Mouse (Mus musculus): ENCODE results near the gene Sun3.
A peak's percentile ranks its signal among the peaks of the same experiment; 100 is the strongest.

The Sun3 gene

DNA sequence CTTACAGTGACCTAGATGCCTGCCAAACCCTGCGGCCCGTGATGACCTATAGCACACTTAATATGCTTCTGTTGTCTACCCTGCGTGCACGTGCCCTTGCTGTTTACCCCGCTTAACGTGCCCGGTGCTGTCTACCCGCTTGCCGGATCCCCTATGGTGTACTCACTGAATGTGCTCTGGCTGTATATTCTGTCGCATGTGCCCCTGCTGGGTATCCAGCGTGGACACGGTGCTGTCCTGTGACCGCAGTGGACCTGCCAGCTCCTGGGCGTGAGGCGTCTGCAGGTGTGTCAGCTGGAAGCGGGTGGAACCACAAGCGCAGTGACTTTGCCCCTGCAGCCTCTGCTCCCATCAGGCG, at the start of gene Sun3:
TSS of gene Sun3 (minus strand) at position 289 of the 358 bp plus-strand sequence.
- no peak for DNase-seq (ENCODE audit: low spot score in 2 of 2)

DNA sequence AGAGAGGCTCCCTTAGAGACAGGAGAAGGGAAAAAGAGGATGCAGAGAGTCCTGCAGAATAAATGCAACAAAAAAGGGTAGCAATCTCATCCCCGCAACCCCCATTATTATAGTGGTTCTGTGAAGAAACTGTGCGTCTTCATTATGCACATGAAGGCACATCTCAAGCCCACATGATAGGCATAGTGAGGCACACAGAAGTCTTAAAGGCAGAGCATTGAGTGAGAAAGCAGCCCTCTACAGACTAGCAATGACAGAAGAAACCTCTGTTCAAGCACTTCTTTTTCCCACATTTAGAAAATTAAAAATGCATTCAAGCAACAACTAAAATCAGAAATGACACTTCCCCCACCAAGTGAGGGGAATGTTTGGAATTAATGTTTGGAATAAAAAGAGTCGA, 27.7 kb upstream of the Sun3 start:
- no peak for DNase-seq (ENCODE audit: low spot score in 2 of 2)

DNA sequence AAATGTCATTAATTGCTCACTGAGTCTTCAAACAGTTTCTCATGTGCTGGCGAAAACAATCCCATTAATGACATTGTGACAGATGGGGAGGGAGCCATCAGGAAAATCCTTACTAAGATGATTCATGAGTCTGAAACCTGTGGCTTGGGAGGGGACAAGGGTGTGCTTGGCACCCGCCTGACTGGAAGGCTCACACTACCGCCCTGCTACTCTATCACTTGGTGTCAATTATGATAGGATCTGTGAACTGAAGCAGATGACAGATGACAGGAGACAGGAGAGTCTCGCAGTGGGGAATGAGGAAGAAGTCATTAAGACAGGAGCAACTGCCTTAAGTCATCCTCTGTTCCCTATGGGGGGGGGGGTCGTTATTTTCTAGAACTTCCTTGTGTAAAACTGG, 11.7 kb upstream of the Sun3 start:
- no peak for DNase-seq (ENCODE audit: low spot score in 2 of 2)

DNA sequence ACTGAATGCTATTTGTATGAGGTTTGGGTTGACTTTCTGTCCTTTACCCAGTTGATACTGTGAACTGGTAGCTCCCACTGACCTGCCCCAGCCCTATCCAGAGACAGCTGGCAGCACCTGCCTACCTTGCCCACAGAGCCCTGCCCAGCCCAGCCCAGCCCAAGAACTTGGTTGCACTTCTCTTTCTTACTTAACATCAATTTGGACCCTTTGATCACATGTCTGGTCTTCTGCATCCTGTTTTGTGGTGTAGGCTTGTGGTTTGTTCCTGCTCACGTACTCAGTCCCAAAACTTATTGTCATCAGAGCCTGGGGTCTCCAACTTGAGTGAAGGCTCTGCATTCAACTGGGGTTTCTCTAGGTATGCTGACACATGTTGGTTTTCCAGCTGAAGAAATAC, 11.2 kb upstream of the Sun3 start:
- no peak for DNase-seq (ENCODE audit: low spot score in 2 of 2)

DNA sequence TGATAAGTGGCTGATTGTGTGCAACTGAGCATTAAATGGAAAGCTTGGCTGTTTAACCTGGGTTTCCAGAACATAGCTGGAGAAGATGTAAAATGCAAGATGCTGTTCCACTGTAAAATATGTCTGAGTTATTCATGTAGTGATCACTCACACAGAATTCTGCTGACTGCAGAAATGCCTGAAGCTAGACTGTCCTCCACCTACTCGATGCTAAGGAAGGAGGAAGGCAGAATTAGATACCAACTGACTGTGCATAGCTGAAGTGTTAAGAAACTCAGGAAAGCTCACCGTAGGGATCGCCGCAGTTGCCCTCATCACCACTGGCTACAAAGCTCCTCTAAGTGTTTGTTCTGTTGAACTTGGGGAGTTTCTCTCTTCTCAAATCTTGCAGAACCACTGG, 8.9 kb upstream of the Sun3 start:
- no peak for DNase-seq (ENCODE audit: low spot score in 2 of 2)

DNA sequence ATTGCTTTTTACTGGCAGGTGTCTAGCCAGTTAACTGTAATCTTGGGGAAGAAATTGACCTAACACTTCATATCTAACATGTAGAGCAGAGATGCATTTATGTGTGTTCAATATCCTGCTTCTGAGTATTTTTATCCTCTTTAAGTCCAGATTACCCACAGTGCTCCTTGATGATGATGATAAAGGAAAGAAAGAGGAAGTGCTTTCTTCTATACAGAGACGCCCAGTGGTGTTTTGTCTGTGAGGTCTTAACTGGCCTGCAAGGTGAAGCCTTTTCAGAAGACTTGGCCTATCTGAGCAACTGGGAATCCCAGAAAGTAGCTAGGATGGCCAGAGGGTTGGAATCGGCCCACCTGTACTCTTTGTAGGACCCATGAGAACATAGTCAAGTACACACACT, 8.1 kb upstream of the Sun3 start:
- no peak for DNase-seq (ENCODE audit: low spot score in 2 of 2)

DNA sequence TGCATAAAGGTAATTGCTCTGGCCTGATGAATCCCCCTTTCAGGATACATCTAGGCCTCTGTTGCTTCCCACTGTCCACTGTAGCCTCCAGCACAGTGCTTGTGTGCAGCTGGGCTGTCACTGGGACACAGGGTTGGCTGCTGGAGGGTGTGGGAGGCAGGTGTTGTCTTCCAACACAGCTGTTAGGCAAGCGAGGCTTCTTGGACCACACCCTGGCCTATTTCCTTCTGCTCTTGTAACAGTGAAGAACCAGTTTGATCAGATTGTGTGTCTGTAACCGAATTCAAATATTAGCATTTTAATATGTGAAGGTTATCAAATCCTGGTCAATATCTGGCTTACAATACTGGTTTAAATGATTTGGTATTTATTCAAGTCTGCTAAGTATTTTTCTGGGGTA, 3.1 kb upstream of the Sun3 start:
- DNase-seq (ENCODE audit: low spot score in 2 of 2): no peak

DNA sequence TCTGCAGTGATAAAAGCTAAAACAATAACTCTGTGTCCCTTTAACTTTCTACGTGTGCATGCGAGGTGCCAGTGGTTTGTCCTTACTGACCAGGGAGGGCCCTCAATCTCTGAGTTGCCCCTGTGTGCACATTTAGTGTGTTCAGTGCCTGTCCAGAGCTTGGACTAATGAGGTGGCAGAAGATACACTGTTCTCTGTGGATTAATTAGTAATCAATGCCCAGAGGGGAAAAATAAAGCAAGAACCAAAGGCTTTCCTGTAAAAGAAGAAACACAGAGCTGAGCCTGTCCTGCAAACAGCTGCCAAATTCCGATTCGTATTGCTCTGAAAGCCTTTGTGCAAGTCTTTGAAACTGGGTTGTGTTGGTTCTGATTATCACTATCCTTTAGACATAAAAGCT, 1.4 kb upstream of the Sun3 start:
- DNase-seq (ENCODE audit: low spot score in 2 of 2): no peak

DNA sequence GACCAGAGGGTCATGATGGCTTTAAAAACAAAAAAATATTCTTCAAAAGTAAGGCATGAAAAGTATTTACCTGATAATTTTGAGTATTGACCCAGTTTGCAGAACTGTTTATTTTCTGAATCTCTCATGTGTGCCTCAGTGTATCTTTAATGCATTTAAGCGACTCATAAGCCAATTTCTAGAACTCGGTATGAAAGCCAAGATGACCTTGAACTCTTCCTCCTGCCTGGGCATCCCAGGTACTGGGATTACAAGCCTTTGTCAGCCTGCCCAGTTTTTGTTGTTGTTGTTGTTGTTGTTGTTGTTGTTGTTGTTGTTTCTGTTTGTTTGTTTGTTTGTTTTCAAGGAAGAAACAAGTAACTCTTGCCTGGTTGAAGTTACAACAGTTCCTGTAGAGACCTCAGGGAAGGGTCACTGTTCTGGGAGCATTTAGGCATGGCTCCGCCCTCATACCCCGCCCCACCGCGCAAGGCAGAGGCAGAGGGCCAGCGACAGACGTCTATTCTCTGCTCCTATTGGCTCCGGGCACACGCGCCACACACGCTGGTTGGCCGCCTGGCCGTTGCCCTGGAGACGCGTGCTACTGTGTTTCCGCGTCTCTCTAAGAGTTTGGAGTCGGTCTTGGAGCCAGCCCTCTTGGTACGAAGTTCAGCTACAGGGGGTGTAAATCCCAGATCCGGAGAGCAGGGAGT, 634 bp downstream of the Sun3 start, which contains the start of gene Gm11992:
TSS of gene Gm11992 (plus strand) at position 584 of the 692 bp plus-strand sequence.
- peak; percentile 42 to 68 for DNase-seq (ENCODE audit: low spot score in 2 of 2)

DNA sequence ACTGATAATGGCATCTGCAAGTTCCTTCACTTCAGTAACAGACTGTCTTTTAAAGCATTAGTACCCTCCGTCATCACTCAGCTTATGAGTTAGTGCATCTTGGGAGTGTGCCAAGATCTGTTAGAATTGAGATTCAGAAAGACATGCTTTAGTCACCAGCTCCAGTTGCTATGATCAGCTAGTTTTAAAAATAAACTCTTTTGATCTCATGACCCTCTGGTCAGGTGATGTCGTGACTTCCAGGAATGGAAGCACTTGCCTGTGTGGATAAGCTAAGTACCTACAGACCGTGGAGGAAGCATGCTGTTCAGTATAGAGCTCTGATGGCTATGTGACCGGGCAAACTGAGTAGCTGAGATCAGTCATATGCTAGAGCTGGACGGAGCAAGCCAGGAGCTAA, 1.7 kb downstream of the Sun3 start:
- DNase-seq (ENCODE audit: low spot score in 2 of 2): no peak

DNA sequence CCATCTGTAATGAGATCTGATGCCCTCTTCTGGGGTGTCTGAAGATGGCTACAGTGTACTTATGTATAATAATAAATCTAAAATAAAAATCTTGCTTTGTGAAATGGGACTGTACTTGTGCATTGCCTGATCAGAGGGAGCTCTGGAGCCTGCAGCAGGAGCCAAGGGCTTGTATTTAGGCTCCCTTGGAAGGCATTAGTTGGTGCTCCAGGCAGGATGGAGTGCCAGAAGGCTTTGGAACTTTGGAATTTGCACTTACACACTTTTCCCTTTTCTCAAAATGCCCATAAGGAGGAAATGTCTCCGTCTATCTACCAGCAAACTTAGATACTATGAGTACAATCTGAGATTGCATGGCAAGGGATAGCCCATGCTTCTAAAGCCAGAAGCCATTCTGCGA, 2.2 kb downstream of the Sun3 start:
- DNase-seq (ENCODE audit: low spot score in 2 of 2): no peak

DNA sequence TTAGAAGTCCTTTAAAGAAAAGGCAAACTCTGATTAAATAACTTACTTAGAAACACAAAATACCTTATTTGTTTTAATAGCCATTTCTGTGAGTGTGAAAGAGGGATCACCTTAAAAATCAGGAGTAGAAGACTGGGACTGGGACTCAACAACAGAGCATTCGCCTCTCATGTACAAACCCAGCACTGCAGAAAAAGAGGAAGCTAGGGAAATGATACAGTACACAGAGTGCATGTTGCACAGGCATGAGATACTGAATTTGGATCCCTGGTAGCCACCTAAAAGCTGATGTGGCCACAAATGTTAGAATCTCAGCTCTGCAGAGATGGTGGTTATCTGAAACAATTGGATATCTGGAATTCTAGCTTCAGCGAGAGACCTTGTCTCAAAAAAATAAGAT, 17.3 kb downstream of the Sun3 start:
- no peak for DNase-seq (ENCODE audit: low spot score in 2 of 2)

DNA sequence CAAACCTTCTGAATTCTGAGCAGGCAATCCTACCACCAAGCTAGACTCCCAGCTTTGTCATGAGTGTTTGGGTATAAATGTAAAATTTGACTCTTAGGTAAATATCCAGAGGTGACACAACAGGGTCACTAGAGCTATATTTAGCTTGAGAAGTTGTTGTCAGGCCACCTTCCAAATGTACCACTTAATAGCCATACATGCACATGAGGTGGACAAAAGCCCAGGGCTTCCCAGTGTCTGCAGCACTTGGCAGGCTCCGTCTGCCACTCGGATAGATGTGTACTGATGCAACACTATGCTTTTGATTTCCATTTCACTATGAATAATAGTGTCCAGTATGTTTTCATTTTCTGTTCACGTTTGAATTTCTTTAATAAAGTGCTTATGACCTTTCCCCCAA, 23.6 kb downstream of the Sun3 start:
- no peak for DNase-seq (ENCODE audit: low spot score in 2 of 2)

DNA sequence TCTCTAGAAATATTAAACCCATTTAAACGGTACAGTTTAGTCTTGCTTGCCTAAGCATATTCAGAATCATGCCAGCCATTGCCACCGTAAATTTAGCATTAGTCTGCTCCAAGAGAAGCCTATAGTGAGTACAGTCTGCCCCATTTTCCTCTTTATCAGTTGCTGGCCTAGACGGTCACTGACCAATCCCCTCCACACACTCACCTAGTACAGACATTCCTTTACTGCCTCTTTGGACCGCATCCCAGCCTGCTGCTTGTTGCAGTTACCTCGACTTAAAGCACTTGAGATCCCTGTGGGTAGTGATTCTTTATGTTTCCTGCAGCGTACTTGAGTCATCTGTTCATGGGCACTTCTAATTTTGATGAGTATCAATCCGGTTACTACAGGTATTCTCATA, 24.0 kb downstream of the Sun3 start:
- no peak for DNase-seq (ENCODE audit: low spot score in 2 of 2)

DNA sequence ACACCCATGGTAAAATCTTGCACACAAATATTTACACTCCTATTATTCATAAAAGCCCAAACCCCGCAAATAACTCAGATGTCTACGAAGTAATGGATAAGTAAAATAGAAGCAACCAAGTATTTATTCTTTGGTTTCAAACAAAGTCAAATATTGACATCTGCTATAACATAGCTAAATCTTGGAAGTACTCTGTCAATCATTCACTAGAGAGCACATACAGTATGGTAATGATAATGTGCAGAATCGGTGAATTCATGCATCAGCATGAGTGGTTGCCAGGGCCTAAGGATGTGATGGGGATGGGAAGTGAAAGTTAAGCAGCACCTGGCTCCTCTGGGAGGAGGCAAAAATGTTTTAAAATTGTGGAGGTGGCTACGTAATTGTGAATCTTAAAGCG, 28.6 kb downstream of the Sun3 start:
- no peak for DNase-seq (ENCODE audit: low spot score in 2 of 2)

DNA sequence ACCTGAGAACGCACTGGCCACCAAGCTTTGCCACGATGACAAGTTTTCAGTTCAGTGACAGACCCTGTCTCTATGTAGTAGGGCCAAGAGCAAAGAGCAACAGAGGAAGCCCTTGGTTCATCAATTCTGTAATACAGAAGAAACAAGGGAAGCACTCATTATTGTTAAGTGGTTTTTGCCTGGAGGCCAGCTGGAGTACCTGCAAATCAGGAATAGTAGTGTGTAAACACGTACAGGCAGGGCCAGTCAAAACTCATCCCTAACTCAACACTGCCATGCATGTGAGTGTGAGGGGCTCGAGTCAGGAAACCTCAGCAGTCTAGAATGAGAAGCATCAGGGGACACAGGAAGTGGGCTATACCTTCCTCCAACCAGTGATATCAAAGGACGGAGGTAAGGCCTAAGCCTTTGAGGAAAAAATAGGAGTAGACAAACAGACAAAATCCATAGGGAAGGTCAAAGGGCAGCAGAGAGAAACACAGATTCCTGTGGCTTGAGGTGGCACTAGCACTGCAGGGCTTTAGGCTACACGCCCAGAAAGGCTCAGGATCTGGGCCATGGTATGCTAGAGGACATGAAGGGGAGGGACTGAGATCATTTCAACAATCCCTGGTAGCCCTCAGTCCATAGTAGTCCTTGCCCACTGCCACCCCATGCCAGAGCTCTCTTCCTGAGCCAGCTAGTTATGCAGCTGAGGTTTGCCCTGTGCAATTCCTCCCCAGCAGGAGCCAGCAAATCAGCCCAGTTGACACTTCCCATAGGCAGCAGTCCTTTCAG, 30.1 kb downstream of the Sun3 start:
- no peak for DNase-seq (ENCODE audit: low spot score in 2 of 2)

DNA sequence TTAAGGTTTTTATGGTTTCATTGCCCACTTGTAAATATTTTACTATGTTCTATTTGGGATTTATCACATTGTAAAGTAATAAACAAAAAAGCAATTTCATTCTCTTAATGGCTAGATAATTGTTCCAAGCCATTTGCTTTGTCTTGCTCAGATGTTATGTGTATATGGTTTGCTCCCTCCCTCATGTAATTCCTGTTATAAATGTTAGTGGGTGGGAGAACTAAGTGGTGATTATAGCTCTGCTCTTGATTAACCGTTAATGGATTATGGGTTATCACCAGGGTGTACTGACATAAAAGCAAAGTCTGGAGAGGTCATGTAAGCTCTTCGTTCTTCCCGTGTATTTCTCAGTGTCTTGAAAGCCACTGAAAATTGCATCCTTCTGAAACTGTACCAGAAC, 34.1 kb downstream of the Sun3 start:
- no peak for DNase-seq (ENCODE audit: low spot score in 2 of 2)

DNA sequence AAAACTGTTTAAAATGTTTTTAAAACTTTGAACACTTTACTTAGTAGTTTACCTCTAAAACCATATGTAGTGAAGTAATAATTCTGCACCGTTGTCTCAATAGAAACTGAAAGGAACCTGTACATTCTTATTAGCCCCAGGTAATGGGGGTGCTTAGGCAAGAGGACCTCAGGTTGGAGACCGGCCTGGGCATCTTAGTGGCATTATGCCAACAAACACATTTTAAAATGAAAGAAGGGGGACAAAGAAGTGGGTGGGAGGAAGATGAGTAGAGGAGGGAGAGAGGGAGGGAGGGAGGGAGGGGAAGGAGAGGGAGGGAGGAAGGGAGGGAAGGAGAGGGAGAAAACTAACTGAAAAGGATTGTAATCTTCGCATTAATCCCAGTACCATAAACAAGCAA, 37.4 kb downstream of the Sun3 start:
- DNase-seq (ENCODE audit: low spot score in 2 of 2): no peak

DNA sequence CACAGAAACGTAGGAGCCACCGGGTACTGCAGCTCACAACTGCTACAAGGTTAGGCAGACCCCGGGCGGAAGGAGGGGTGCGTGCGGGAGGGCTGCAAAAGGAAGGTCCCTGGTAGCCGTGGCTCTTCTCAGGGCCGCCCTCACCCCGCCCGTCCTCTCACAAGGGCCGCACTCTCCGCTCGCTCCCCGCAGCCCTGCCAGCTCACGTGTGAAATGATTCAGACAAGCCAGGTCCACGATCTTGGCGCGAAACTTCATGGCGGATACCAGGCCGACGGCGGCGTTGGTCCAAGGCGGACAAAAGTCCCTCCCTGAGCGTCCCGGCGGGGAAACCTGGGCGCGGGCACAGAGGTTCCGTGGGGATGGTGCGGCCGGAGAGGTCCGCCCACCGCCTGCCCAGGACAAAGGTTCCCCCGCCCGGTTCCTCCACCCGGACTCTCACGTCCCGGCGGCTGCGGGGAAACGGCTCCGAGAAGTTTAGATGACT, 37.9 kb downstream of the Sun3 start, which contains the start of gene Hus1:
TSS of gene Hus1 (minus strand) at position 339 of the 487 bp plus-strand sequence.
- peak; percentile 45 to 64 for DNase-seq (ENCODE audit: low spot score in 2 of 2)

DNA sequence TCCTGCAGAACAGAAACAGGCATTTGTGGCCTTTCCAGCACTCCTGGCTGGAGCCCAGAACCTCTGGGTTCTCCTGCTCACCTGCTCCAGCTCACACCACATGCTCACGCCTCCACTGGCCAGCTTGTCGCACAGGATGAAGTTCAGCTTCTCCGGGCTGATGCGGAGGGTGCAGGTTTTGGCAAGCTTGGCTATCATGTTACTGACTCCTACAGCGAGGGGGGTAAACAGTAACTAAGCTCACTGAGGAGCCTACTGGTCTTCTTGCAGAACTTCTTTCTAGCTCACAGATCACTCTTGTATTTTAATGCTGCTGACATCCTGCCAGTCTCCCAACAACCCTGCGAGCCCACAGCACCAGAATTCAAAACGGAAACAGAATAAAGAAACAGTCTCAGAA, 38.4 kb downstream of the Sun3 start:
- DNase-seq (ENCODE audit: low spot score in 2 of 2): no peak

DNA sequence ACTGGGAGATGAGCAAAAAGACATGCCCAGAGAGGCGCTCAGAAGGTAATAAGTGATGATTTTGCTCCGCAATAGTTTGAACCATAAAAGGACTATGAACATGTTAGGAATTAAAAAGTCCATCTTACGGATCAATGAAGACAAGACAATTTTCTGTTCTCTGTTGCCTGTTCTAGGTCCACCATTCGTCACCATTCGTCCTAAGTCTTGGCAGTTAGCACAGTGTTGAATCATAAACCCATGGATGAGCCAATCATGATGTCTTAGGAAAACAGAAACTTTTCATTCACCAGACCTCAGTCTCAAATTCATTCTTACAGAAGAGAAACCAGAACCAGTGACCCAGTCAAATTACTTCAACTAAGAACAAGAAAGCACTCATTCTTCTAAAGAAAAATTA, 40.0 kb downstream of the Sun3 start:
- no peak for DNase-seq (ENCODE audit: low spot score in 2 of 2)

DNA sequence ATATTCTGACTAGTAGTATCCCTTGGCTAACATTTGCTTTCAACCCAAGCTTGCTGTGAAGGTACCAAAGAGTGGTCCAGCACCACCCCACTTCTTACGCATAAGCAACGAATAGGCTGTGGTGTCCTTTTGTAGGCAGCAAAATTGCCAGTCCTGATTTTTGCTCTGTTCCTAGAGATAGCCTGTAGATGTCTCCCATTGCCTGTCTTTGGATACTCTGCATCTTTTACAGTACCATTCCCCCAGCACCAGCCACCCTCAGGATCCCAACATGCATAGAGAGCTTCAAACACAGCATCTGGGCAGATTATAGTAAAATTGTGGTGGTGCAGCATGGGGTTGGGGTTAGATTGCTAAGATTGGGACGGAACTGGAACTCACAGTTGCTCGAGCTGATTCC, 60.7 kb downstream of the Sun3 start:
- no peak for DNase-seq (ENCODE audit: low spot score in 2 of 2)

DNA sequence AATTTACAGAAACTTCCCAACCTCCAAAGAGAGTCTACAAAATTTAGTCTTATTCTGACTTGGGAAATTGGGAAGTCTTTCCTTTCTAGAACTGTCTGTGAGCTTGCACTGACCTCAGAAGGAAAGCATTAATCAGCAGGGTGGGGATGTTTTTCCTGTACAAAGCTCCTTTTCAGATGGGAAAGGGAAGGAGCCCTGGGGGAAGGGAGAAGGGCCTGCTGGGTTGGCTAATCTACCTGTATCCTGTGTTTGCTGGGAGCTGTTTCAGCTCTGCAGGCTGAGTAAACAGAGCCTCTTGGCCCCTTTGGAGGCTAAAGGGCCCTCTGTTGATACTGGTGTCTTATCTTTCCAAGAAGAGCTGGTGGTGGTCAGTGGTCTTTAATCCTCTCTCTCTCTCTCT, 62.7 kb downstream of the Sun3 start:
- DNase-seq (ENCODE audit: low spot score in 2 of 2): no peak

Data from frontal cortex, postnatal 25 days (tissue).